Mouse (Mus musculus) MEL-GATA-1-ER (cell line): ENCODE results near the gene Gnat1.

Source experiments
- DNase-seq: peaks from one replicate; pipeline ENCODE4 v3.0.0-alpha.2; 2012; ENCODE audit warnings: low read depth; ENCODE audit errors: extremely low read depth

Gnat1 gene

DNA sequence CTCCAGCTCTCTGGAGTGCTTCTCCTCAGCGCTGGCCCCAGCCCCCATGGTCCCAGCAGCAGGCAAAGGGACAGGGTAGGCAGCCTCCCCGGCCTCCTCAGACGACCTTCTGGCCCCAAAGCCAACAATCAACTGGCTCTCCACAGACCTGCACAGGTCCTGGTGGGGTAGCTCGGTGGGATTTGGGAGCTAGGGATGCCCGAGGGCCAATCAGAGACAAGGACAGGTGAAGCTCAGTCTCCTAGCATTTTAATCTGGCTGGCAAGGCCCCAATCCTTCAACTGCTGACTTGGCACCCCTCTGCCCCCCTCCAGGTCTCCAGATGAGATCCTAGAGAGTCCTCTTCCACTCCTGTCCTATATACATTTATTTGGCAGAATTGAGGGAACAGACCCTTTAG lies at the start of gene Gnat1:
Gene Gnat1 (minus strand): TSS at position 212 of the 400 bp plus-strand sequence.
- DNase-seq, result no peak

DNA sequence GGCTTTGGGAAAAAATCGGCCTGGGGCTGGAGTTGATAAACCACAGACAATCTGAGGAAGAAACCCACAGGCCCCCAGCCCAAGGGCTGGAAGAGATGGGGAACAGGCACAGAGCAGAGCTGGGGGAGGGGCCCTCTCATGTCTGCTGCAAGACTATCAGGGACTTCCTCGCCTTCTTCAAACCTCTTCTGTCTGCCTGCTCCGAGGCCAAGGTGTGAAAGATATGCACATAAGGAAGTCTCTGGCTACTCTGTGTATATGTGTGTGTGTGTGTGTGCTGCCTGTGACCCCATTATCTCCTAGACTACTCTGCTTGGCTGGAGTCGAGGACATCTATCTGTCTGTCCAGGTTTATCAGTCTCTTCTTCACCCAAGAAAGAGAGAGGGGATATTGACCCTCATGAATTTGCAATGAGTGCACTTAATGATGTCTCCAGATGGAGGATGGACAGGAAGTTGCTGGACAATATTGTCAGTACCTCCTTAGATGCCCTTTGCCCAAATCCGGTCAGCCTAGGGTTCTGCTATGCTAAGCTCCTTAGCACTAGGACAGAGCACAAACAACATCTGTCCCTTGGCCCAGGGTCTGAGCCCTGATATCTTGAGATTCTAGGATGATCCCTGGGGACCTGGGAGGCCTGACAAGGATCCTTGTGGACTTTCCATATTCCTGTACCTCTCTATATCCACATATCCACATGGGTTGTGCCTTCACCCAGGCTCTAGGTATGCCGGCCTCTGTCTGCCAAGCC lies 49.6 kb upstream of the Gnat1 start:
- peak; percentile 47 for DNase-seq

- no peak for DNase-seq
These were observed 47.5 kb upstream of the Gnat1 start for GRCm38 (mm10) chr9:107727041-107727440.

DNA sequence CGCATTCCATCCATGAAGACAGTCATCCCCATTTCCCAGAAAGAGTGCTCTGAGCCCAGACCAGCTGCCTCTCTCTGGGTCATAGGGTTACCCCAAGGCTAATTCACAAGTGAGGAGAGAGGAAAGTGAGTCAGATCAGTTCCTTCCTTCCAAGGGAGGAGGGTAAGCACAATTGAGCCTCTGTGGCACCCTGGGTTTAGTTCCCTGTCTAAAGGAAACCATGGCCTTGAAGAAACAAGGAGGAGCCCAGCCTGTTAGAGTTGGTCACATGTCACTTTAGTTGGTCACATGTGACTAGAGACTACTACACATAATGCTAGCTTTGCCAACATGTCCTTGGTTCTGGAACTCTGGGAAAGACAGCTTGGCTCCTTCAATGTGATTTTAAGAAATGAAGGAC lies 45.3 kb upstream of the Gnat1 start:
- no peak for DNase-seq

DNA sequence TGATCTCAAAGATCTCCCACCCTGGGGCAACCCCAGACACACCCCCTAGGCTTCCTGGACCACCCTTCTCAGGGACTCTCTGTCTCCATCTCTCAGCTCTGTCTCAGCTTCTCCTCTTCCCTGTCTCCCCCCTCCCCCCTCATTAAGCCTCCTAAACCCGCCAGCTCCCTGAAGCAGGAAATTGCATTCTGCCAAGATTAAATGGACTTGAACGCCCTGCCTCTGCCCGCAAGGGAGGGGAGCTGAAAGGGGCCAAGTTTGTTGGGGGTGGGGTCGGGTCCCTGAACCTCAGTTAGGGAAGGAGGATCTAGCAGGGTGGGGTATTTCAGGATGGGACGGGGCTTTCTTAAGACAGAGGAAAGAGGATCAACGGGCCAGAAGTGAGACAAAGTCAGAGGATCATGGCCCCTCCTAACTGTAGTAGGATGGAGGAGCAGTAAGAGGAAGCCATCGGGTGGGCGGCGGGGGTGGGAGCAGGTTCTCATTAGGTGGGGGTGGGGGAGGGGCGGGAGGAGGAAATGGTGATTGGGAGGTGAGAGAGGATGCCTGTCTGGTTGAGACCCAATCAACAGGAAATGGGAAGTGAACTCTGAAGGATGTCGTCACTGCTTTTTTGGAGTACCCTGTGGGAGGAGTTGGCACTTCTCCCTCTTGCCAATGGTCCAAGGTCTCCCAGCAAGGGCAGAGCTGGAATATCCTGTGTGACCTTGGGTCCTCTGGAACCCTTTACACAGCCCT lies 44.5 kb upstream of the Gnat1 start:
- peak; percentile 51 for DNase-seq

DNA sequence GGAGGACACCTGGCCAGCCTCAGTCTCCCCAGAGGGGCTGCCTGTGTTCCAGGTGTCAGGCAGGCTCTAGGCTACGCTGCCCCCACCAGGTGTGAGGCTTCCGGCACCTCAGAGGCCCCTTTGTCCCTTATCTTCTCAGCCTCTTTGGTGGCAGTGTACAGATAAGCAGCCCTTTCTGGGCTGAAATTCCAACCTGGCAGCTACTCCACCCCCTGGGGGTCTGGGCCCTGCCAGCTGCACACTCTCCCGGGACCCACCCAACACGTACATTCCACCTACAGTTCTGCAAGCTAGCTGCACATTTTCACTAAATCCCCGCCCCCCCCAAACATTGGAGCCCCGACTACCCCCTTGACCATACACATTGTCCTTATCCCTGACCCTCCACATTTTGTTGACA lies 43.8 kb upstream of the Gnat1 start:
- no peak for DNase-seq

DNA sequence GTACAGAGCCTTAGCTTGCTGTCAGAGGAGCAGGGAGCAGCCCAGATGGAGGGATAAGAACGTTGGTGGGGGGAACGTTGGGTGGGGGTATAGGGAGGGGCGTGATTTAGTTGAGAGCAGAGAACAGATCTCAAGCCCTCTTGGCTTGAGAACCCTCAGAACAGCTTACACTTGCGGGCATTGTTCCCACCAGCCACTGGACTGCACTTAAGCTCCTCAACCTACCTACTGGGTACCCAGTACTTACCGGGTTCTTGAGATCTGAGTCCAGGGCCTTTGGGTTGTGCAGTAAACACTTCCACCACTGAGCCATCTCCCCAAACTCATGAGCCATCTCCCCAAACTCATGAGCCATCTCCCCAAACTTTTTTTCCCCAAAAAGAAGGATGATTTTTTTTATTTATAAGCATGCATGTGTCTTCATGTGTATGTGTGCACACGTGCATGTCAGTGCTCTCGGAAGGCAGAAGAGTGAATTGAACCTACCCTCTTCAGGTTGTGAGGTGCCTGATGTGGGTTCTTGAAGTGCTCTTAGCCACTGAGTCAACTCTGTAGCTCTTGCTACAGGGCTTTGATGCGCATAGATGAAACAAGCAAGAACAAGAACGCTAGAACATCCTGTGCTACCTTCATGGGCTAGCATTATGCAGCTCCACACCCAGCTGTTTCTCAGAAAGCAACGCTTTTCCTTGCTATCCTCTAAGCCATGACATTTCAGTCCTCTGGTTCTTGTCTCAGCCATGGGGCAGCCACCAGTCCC lies 39.4 kb upstream of the Gnat1 start:
- no peak for DNase-seq

DNA sequence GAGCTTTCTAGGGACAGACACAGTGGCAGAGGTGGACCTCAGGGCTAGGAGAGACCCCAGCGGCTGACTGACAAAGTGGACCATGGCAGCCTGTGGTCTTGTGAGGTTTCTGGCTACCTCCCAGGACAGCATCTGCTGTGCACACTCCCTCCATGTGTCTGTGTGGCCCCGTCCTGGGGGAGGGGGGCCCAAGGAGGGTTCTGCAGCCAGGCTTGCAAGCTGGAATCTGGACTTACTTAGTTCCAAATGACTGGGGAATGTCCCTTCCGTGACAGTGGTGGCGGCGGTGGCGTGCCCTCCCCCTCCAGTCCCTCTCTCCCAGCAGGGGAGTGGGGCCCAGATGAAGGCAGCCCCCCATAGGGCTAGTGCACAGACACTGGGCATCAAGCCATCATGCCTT lies 37.4 kb upstream of the Gnat1 start:
- no peak for DNase-seq

DNA sequence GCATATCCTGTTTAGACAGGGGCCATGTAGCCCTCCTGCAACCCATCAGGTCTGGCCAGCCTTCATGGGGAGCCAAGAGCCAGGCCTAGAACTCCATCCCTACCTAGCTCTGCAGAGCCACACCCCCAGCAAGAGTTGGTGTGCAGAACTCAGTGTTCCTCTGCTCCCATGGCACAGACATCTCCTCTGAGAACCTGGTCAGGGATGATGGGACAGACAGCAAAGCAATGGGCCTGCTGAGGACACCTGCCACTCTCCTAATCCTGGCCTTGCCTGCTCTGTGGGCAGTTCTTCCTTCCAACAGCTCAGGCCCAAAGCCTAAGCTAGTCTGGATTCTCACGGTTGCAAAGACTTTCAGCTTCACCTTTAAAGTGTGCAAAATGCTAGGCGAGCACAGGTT lies 36.1 kb upstream of the Gnat1 start:
- no peak for DNase-seq

DNA sequence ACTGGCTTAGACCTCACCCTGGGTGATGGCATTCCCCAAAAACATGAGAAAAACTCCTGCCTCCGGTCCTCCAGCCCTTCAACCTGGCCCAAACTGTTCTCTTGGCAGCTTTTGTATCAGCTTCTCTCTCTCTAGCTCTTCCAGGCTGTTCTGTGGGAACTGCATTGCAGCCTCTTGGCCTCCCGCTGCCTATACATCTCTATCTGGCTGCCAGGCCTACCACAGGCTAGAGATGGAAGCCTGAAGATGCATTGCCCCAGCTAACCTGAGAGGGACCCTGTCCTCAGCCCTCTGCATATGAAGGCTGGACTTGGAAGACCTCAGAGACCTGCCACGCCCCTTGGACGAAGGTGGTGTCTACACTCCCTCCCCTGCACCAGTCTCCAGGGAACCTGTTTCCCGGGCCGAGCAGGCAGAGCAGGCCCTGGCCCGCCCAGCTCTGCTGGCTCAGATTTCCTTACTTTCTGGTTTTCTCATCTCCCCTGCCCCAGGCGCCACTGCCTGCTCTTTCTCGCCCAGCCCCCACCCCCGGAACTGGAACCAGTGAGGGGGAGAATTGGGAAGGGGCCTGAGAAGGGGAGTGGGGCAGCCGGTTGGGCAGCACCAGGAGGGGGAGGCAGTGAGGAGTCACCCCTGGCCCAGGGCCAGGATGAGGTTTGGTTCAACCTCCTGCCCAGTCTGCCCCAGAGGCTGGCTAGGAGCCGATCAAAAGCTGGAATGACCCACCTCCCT lies 34.9 kb upstream of the Gnat1 start:
- DNase-seq, result no peak

DNA sequence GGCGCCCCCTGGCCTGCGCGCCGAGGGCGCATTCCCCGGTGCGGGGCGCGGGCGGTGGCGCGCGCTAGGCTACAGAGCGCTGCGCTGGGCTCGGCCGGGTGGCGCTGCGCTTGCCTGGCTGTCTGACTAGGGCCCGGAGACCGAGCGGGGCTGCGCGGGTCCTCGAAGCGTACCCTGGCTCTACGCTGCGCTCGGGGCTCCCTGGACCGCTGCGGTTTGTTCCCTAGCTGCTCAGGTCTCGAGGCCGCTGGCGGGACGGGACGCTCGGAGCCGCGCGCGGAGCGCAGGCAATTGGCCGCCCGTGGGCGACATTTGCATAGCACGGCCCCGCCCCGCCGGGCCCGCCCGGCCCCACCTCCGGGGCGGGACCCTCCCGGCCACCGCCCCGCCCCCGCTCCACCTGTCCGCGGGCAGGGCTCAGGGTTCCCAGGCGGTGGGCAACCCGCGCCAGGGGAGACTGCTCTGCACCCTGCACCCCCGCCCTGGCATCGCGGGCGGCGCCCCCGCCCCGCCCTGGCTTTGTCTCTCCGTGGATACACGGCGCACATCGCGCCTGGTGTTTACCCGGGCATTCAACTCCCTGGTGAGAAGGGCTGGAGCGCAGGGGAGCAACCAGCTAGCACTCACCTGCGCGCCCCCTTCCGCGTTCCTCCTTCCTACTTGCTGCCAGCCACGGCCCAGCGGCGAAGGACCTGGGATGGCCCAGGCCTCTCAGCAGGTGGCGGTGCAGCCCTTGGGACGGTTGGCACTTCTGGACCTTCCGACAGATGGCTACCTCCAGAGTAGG lies 30.4 kb upstream of the Gnat1 start, which contains the start of gene Sema3f:
Gene Sema3f (minus strand): TSS at position 779 of the 787 bp plus-strand sequence.
- no peak for DNase-seq

DNA sequence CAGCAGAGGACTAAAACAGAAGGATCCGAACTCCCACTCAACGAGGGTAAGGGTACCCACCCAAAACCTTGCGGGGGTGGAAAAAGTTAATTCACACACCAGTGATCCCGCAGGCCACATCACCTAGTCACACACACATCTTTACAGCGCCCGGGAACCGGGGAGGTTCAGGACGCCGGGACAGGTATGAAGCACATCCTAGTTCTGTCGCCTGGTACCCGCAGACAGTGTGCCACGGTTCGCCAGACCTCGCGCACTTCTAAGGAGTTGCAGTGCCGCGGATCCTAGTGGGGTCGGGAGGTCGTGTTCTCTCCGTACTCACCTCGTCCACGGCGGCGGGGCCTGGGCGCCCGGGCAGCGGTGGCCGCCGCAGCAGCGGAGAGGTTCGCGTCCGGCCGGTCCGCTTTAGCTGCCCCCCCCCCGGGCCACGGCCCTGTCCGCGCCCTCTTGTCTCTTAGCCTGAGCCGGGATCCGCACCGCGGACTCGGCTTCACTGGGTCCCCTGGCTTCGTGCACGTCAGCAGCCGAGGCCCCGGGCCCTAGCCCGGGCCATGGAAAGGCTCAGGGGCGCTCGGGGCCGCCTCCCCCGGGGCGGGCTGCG lies 29.7 kb upstream of the Gnat1 start:
- no peak for DNase-seq

DNA sequence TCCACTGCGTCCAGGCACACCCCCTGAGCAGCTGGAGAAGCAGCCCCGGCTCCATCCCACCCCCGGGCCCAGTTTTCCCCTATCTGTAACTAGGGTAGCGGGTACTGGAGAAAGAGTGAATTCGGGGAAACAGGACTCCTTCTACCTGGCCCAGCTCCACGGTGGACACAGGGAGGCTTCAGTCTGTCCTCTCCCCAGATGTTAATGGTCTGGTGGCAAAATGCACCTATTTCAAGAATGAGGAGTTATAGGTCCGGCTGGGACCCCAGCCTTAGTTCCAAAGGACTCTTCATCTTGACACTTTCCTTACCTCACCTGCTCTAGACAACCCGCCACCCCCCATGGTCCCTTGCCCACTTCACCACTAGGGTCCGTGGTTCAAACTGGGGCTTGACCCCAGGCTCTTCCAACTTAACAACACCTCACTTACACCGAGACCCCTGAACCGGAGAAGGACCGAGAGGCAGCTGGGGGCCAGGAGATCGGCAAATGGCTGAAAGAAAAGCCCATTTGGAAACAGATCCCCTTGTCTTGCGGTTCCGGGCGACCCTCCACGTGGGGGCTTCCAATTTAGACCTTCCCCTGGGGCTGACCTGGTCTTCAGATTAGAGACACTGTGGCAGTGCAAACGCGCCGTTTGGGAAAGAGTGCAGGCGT lies 29.1 kb upstream of the Gnat1 start:
- DNase-seq, result no peak

GRCm38 (mm10) chr9:107707701-107708438 lies 28.4 kb upstream of the Gnat1 start:
- DNase-seq, result no peak

- DNase-seq, result no peak
These were observed 27.3 kb upstream of the Gnat1 start for GRCm38 (mm10) chr9:107706781-107707211.

DNA sequence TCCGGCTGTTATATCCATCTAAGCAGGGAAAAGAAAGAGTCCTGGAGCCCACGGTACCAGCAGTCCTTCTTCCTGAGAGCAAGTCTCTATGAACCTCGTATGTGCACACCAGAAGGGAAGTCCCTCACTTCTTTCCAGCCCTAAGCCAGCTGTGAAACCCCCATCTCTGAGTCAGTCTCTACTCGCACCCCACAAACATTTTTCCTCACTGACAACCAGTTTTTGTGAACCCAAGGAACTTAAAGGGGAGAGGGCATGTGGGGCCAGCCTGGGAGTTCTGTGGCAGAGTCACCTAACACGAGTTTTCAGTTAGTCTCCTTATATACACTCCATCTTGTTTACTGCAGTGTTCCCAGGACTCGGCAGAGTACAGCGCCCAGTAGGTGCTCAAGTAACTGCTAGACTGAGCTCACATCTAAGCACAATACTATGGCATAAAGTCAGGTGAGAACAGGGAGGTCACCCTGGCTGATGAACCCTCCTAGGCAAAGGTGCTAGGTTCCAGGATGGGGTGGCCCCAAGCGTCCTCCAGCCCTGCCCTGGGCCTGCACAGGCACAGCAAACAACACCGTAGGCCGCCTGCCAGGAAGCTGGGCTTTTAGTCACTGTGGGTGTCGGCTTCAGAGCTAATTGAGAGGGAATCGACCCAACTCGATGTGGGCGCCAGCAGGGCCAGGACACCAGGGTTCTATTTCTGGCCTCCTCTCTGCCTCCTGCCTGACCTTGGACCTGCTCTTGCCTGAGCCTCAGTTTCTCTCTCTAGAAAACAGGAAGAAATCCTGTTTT lies 24.0 kb upstream of the Gnat1 start:
- no peak for DNase-seq

DNA sequence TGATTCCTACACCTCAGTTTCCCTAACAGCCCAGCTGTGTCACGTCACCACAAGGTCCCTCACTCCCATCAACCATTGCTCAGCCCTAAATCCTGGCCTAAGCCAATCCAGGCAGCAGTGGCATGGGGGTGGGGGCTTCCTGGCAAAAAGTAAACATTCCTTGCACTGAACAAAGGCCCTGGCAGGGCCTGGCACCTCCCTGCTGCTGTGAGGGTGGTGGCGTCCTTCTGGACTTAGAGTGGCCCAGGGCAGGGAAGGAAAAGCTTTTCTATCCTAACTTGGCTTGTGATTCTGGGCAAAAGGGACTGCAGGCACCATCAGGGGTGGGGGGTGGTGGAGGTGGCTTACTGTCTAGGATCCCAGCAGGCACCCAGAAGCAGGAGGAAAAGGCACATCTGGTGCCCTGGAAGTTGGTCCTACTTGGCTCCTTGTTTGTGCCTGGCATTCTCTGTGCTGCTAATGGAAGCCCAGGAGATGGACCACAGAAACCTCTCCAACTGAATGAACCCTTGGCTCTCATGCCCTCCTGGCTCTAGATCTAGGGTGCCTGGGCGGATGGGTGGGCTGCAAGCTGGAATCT lies 23.2 kb upstream of the Gnat1 start:
- no peak for DNase-seq

DNA sequence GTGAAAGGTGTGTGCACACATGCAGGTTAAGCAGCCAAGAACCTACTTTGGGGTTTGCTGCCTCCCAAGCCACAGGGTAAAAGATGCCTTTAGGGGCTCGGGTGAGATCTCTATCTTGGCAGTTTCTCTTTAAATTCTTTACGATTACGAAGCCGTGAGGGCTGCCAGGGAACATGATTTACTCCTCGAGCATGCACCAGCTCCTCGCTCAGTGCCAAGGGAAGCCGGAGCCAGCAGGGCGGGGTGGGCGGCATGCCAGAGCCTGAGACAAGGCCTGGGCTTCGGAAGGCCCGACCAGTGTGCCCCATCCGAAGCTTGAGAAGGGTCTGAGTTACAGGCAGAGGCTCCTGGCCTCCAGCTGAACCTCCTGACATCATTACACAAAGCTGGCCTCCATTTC lies 22.1 kb upstream of the Gnat1 start:
- no peak for DNase-seq
